Mouse (Mus musculus) adrenal gland, adult 18-20 months (tissue): ENCODE results near the gene Tatdn3. TPM values are rescaled to one million over a fixed set of nuclear protein-coding genes. Genes with fewer than 3 reads are reported as not detected.

Source experiments
- DNase-seq, 2 experiments: peaks; one replicate each; pipeline ENCODE4 v3.0.0; 2021 to 2022; ENCODE audit warnings: low spot score in 2 of 2
- long read RNA-seq, 2 experiments: library from polyadenylated mRNA; stranded (forward); transcript quantifications; one replicate each; pipeline ENCODE4 v2.0.0; 2021
- total RNA-seq, 2 experiments: library from RNA; stranded (reverse); gene quantifications; 1 replicate in 1 of 2; 2 replicates in 1 of 2; pipeline ENCODE4 v1.2.3; 2021

Gene Tatdn3
- 10 to 100 TPM; 14.0 to 16.4 TPM for total RNA-seq
- long read RNA-seq, experiment 1, partial matches to known transcripts = 0 of 5 reads
- long read RNA-seq, experiment 1, other reads (novel, unspliced or antisense) = 2 of 5 reads
- long read RNA-seq, experiment 2, partial matches to known transcripts = 0 of 9 reads
- long read RNA-seq, experiment 2, other reads (novel, unspliced or antisense) = 2 of 9 reads

GRCm38 (mm10) chr1:191062781-191063485 lies at the start of gene Tatdn3, which contains the start of gene Nsl1:
Tatdn3 (minus strand) TSS chr1:191062932.
Nsl1 (plus strand) TSS chr1:191063012.
- peak; percentile 96 for DNase-seq

GRCm38 (mm10) chr1:191111146-191111545 lies 48.4 kb upstream of the Tatdn3 start:
- no peak for DNase-seq

GRCm38 (mm10) chr1:191109907-191110306 lies 47.2 kb upstream of the Tatdn3 start:
- DNase-seq = no peak

DNA sequence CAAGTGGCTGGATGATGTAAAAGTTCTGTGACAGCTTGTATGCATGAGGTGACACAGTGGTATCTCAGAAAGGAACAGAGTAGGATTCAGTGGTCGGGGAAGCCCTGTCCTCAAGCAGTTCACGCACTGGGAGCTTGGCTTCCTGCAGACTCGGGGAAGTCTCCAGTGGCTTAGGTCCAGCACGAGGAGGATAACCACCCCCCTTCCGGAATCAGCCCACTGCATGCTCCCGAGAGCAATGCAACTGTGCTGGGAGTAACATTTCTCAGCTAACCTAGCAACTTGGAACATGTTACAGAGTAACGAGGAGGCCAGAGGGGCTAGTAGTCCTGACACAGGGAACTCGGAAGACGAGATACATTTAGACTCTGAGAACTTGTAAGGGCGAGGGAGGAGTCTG lies 44.6 kb upstream of the Tatdn3 start:
- DNase-seq = no peak

DNA sequence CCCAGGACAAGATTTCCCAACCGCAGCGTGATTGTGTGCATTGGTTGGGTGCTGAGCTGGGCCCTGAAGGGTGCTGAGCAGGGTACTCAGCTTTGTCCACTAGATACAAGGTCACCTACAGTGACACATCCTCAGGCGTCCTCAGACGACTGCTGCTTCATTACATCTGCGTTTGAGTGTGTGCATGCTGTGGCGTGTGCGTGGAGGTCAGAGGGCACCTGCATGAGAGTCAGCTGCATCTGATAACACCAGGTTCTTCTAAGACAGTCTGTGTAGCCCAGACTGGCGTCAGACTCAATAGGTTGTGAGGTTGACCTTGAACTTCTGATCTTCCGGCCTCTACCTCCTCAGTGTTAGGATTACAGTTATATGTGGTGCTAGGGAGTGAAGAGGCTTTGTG lies 42.5 kb upstream of the Tatdn3 start:
- no peak for DNase-seq

GRCm38 (mm10) chr1:191102730-191103370 lies 40.1 kb upstream of the Tatdn3 start:
- no peak for DNase-seq

DNA sequence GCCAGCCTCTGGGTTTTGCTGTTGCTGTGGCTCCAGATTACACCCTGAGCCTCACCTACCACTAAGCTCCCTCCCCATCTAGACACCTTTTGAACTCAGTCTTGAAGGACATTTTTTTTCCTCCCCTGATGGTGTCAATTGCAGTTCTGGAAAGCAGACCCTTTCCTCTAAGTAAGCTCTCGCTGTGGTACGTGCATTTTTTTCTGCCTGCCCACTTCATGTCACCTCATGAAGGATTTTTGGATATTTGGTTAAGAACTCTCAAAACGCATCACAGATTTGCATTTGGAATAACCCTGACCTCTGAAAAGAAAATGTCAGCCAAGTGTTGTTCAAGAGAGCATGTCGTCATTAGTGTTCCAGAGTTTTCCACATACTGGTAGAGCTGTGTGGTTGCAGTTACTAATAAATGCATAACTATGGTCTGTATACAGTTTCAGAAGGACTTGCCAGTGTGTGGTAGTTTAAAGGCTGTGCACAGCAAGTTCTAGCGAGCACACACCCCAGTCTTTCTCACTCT lies 37.1 kb upstream of the Tatdn3 start:
- DNase-seq = no peak

DNA sequence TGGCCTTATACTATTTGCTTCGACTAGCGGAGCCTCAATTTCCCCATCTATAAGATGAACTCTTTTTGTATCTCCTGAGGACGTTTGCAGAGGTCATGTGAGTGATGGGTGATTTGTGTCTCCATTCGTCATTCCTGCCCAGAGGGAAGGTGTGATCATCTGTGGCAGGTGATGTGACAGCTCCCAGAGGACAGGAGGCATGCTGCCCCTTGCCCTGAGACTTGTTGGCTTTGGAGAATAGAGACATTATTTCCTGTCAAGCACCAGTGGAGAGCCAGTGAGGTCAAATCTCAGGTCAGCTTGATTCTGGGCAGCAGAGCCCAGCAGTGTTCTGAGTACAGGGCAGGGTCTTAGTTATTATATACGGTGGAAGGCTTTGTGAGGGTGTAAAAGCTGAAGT lies 36.4 kb upstream of the Tatdn3 start:
- DNase-seq = no peak

DNA sequence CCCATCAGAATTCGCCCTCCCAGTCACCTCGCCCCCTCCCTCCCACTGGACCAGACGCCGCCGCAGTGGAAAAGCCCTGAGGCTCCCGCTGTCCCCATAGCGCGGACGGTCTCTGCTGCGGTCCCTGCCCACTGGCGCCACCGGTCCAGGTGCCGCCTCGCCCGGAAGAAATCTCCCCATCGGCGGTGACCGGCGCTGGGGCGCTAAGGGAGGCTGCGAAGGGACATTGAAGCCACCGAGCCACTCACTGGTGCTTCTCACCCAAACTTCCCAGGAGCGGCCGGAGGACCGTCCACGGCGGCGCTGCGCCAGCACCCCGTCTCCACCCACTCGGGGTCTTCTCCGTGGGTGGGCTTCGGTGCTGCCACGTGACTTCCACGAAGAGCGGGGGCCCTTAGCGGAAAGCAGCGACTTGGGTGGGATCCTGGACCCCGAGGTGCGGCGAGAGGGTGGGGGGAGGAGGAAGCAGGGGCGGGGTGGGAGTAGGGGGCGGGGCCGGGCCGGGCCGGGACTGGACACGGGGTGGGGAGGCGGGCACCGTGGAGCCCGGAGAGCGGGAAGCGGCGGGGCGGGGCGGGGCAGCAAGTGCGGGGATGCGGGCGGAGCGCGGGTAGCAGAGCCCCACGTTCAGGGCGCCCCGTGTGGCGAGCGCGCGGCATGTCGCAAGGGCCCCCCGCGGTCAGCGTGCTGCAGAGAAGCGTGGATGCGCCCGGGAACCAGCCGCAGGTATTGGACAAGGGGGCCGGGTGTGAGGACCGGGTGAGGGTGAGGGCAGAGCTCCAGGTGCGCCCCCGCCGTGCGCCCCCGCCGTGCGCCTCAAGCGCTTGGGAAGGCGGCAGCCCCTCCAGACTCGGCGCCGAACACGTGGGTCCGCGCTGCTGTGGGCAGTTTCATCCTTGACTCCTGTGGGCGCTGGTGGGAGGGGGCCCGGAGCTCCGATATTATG lies 35.3 kb upstream of the Tatdn3 start, which contains the start of gene Batf3:
TSS of gene Batf3 (plus strand) at position 46 of the 946 bp plus-strand sequence.
- DNase-seq = peak; percentile 34 to 72

- no peak for DNase-seq
Observed at GRCm38 (mm10) chr1:191096871-191097681, 34.3 kb upstream of the Tatdn3 start.

DNA sequence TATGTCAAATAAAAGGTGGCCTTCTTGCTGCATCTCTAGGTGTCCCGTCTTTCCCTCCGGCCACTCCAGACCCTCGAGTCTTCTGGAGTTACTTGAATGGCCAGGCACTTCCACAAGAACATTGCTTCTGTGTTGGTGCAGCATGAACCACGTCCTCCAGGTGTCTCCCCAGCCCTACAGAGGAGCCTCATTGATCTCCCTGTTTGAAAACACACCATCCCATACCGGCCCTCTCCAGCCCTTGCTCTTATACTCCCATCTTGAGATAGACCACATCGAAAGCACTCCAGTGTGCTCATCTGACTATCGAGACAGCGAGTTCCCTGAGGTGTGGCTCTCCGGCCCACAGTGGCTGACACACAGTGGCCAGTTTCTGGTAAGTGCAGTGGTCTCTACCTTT lies 32.3 kb upstream of the Tatdn3 start:
- DNase-seq = no peak

GRCm38 (mm10) chr1:191093578-191093977 lies 30.8 kb upstream of the Tatdn3 start:
- no peak for DNase-seq

DNA sequence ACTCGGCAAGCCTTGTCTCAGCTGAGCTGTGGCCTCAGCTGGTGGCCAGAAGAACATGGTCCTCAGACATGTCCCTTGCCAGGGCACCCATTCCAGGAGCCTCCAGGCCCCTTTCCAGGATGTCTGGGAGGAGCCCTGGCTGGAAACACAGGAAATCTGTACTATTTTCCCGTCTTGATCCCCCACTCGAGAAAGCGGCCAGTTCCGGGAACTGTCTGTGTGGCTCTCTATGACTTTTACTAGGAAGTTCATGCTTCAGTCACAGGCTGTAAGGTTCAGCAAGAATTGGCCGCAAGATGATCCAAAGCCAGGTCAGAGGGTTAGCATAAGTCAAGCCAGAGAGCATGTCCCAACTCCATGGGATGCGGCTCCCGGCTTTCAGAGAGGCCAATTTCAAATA lies 29.3 kb upstream of the Tatdn3 start:
- no peak for DNase-seq

DNA sequence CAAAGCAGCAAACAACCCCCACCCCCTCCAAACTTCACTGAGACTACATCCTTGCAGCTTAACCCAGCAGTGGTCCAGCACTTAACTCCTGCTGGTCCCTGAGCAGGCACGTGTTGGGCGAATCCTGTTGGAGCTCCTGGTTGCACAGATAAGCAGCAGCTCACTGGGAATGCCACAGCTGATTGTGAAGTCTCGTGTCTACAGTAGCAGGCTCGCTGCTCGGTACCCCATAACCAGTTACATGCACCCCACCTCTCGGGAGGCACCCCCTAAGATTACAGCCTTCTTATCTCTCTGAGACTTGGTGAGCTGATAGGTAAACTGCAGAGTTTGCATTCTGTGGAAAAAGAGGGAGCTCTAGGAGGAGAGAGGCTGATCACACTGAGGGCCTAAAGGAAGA lies 26.6 kb upstream of the Tatdn3 start:
- no peak for DNase-seq

DNA sequence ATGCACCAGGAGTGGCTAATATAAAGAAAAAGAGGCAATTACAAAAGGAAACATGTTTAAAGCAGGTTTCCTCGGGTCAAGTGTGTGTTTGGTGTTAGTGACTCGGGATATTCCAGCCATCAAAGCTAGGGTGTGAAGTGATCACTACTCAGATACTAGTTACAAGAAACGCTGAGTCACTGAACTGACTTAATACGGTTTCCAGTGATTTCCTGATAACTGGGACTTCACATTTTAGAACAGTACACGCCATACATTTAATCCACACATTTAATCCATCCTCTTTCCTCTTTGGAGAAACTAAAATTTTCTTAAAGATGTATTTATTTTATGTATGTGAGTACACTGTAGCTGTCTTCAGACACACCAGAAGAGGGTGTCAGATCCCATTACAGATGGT lies 25.2 kb upstream of the Tatdn3 start:
- DNase-seq = no peak

- no peak for DNase-seq
Observed at GRCm38 (mm10) chr1:191086960-191087359, 24.2 kb upstream of the Tatdn3 start.

DNA sequence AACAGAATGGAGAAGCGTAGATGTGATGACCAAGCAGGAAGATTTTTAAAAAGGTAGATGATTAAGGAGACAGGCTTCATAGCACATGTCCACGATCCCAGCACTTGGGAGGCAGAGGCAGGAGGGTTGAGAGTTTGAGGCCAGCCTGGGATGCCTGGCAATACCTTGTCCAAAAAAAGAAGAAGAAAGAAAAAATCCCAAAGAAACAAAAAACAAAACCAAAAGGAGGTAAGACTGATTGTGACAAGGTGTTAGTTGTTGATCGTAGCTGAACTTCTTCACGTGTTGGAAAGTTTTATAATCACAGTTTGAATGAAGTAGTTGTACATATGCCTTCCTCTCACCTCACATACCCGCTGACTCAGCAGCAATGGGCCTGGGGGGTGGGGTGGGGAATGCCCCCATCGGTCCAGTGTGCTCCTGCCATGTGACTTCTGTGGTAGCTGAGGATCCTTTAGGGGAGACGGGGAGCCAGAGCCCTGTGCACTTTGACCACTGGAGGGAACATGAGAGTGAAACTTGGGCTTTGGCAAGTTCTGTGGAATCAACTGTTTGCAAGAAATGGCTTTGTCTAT lies 23.7 kb upstream of the Tatdn3 start:
- DNase-seq = no peak

DNA sequence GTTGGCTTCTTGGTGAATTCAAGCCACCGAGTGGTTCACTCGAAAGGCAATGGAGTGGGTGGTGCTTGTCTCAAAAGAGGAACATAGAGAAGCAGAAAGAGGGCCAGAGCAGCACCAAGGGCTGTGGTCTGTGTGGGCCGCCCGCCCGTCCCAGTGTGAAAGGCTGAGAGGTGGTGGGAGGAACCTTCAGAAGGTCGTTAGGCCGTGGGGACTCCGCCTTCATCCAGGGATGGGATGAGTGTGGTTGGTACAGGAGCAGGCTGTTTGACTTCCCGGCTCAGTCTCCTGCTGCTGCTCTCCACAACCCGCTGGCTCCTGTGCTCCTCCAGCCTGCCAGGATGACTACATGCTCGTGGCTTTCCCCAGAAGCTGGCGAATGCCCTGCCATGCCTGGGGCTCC lies 22.9 kb upstream of the Tatdn3 start:
- DNase-seq = no peak

DNA sequence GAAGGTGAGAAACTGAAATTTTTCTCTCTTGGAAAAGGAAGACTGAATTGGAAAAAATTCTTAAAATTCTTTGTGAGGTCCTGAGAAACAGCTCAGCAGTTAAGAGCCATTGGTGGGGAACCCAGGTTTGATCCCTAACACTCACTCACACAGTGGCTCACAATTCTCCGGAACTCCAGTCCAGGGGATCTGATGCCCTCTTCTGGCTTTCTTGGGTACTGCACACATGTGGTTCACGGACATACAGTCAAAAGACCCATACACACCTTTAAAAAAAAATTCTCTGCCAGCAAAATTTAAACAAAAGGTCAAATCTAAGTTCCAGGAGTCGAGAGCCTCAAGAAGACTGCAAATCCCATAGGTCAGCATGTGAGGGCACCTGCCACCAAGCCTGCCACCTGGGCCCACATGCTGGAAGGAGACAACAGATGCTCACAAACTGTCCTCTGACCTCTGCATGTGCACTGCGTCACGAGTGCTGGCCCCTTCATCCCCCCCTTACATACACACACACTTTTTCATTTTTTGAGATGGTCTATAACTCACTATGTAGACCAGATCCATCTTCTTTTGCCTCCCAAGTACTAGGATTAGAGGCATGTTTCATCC lies 22.3 kb upstream of the Tatdn3 start:
- peak; percentile 51 to 66 for DNase-seq
